Mouse (Mus musculus) heart, postnatal 0 days (tissue): ENCODE measurements around the gene Faiml. TPM values are rescaled to one million over a fixed set of nuclear protein-coding genes. Genes with fewer than 3 reads are reported as not detected.

Source experiments
- ATAC-seq: fragments of 200-750 bp; cut with Nextera tagmentation; 2 replicates; pipeline ENCODE4 v1.8.0; 2017; ENCODE audit warnings: low read depth, moderate number of reproducible peaks, moderate library complexity; ENCODE audit not compliant: insufficient read depth
- DNase-seq: peaks from one replicate; pipeline ENCODE4 v3.0.0-alpha.2; 2016; ENCODE audit warnings: low spot score
- H3K27ac ChIP-seq: fragments of 300-500 bp; sonication (generic); 2 replicates; pipeline ENCODE4 v1.5.1; 2014; ENCODE audit warnings: low read depth, mild to moderate bottlenecking
- H3K27me3 ChIP-seq: fragments of 300-500 bp; sonication (generic); 2 replicates; pipeline ENCODE4 v1.6.1; 2014; ENCODE audit warnings: low read length, mixed read lengths; ENCODE audit not compliant: control insufficient read depth, insufficient read depth
- H3K36me3 ChIP-seq: fragments of 300-500 bp; sonication (generic); replicated peaks from 2 replicates; pipeline ENCODE4 v1.6.1; 2014; ENCODE audit warnings: low read length, mixed read lengths; ENCODE audit not compliant: control insufficient read depth, insufficient read depth
- H3K4me1 ChIP-seq: fragments of 300-500 bp; sonication (generic); 2 replicates; pipeline ENCODE4 v1.6.1; 2014; ENCODE audit warnings: antibody characterized with exemption; ENCODE audit not compliant: control insufficient read depth, insufficient read depth
- H3K4me2 ChIP-seq: fragments of 300-500 bp; sonication (generic); 2 replicates; pipeline ENCODE4 v1.6.1; 2014; ENCODE audit warnings: low read depth, mild to moderate bottlenecking, low read length, moderate library complexity
- H3K4me3 ChIP-seq: fragments of 300-500 bp; sonication (generic); 2 replicates; pipeline ENCODE4 v1.5.1; 2014; ENCODE audit warnings: low read depth, low read length
- H3K9ac ChIP-seq: fragments of 300-500 bp; sonication (generic); replicated peaks from 2 replicates; pipeline ENCODE4 v1.6.1; 2014; ENCODE audit warnings: low read depth, low read length, mixed read lengths
- H3K9me3 ChIP-seq: fragments of 300-500 bp; sonication (generic); replicated peaks from 2 replicates; pipeline ENCODE4 v1.6.1; 2016; ENCODE audit warnings: low read length; ENCODE audit not compliant: control insufficient read depth
- CTCF ChIP-seq: IDR thresholded peaks from 2 replicates; pipeline ENCODE4 v1.5.1; 2016; ENCODE audit warnings: antibody characterized with exemption, control low read depth, low read depth
- EP300 ChIP-seq: IDR thresholded peaks from 2 replicates; pipeline ENCODE4 v1.6.1; 2016; ENCODE audit warnings: antibody characterized with exemption, low read depth
- WGBS: fragments of 180-500 bp; shearing (Covaris S2); extraction: QIAGEN DNeasy Blood & Tissue Kit; methylation state at CpG from one replicate; pipeline ENCODE4 v1.1.7; 2014; 5-methylcytosine and 5-hydroxymethylcytosine counted together
- polyA plus RNA-seq: library from polyadenylated mRNA; unstranded; fragments of >200 nt; fragmentation: Nextera tagmentation; extraction: Ambion mirVana; gene quantifications from 2 replicates; pipeline ENCODE4 v1.2.1, GENCODE M21; 2015
- total RNA-seq: library from RNA; depleted of rRNA; stranded (reverse); fragments of >200 nt; gene quantifications from 2 replicates; pipeline ENCODE4 v1.2.3, GENCODE M21; 2014; ENCODE audit warnings: low replicate concordance; rRNA removed

Faiml gene
- total RNA-seq (not detected in 2 replicates), polyA plus RNA-seq (not detected in 2 replicates)

- no peak within 1 kb of the TSS for H3K4me2 ChIP-seq
- no peaks in the 10 kb centered on the region for H3K36me3 ChIP-seq
- no peak within 1 kb of the TSS for H3K27ac ChIP-seq
- ATAC-seq (no peak), DNase-seq (no peak)
- no peak for TF ChIP-seq CTCF
- no peak for TF ChIP-seq EP300
- no peak within 1 kb of the TSS for H3K4me3 ChIP-seq
- no peak within 1 kb of the TSS for H3K9ac ChIP-seq
- H3K9me3 ChIP-seq: no peaks in the 10 kb centered on the region
- H3K27me3 ChIP-seq: no peaks in the 10 kb centered on the region
- 84% methylated on average over 14 of the region's 14 CpGs for WGBS
- H3K4me1 ChIP-seq: no peaks in the 10 kb centered on the region
Measured at GRCm38 (mm10) chr9:99237139-99237538, at the start of gene Faiml. Gene Faiml (minus strand): TSS chr9:99237239.

GRCm38 (mm10) chr9:99258891-99259290 is 21.9 kb upstream of the Faiml start:
- H3K9me3 ChIP-seq: no peaks in the 10 kb centered on the region
- no peak overlapping the region for H3K4me3 ChIP-seq
- DNase-seq: no peak
- no peaks in the 10 kb centered on the region for H3K4me1 ChIP-seq
- H3K27ac ChIP-seq: no peak overlapping the region
- no peak for TF ChIP-seq CTCF
- H3K36me3 ChIP-seq: peaks cover 38% of the 10 kb centered on the region
- no peaks in the 10 kb centered on the region for H3K27me3 ChIP-seq
- no peak overlapping the region for H3K4me2 ChIP-seq
- no peak for ATAC-seq
- H3K9ac ChIP-seq: no peak overlapping the region
- WGBS: 77% methylated on average over 5 of the region's 5 CpGs

GRCm38 (mm10) chr9:99256821-99257220 is 19.8 kb upstream of the Faiml start:
- DNase-seq: no peak
- TF ChIP-seq CTCF (no peak), EP300 (no peak)
- Histone ChIP-seq H3K9me3 (no peaks in the 10 kb centered on the region), H3K27ac (no peak overlapping the region), H3K36me3 (peaks cover 25% of the 10 kb centered on the region), H3K27me3 (no peaks in the 10 kb centered on the region), H3K4me1 (no peaks in the 10 kb centered on the region), H3K4me2 (no peak overlapping the region), H3K9ac (no peak overlapping the region), H3K4me3 (no peak overlapping the region)
- 91% methylated on average over 3 of the region's 3 CpGs for WGBS
- ATAC-seq: no peak

GRCm38 (mm10) chr9:99256206-99256605 is 19.2 kb upstream of the Faiml start:
- Histone ChIP-seq H3K27ac (no peak overlapping the region), H3K27me3 (no peaks in the 10 kb centered on the region), H3K9me3 (no peaks in the 10 kb centered on the region), H3K4me3 (no peak overlapping the region), H3K36me3 (peaks cover 25% of the 10 kb centered on the region), H3K4me2 (no peak overlapping the region), H3K9ac (no peak overlapping the region), H3K4me1 (no peaks in the 10 kb centered on the region)
- no peak for ATAC-seq
- WGBS: 88% methylated on average over 1 of the region's 1 CpGs
- no peak for DNase-seq
- no peak for TF ChIP-seq EP300
- TF ChIP-seq CTCF: no peak

GRCm38 (mm10) chr9:99253861-99254260 is 16.8 kb upstream of the Faiml start:
- H3K4me2 ChIP-seq: no peak overlapping the region
- peaks cover 25% of the 10 kb centered on the region for H3K36me3 ChIP-seq

GRCm38 (mm10) chr9:99248906-99249305 is 11.9 kb upstream of the Faiml start:
- no peak overlapping the region for H3K4me2 ChIP-seq
- ATAC-seq: no peak
- no peaks in the 10 kb centered on the region for H3K4me1 ChIP-seq
- H3K36me3 ChIP-seq: 0 out of 2 replicates have a peak, but pooled peaks cover 3% of the 10 kb centered on the region
- H3K27me3 ChIP-seq: no peaks in the 10 kb centered on the region
- no peak for DNase-seq
- TF ChIP-seq EP300: no peak
- no peak for TF ChIP-seq CTCF
- no peak overlapping the region for H3K4me3 ChIP-seq
- H3K9ac ChIP-seq: no peak overlapping the region
- no peak overlapping the region for H3K27ac ChIP-seq
- WGBS: 95% methylated on average over 4 of the region's 4 CpGs
- H3K9me3 ChIP-seq: no peaks in the 10 kb centered on the region

More at GRCm38 (mm10) chr9:99253861-99254260, 16.8 kb upstream of the Faiml start:
- WGBS: 91% methylated on average over 10 of the region's 10 CpGs
- no peaks in the 10 kb centered on the region for H3K9me3 ChIP-seq
- no peak overlapping the region for H3K4me3 ChIP-seq
- ATAC-seq: no peak
- TF ChIP-seq EP300 (no peak), CTCF (no peak)
- DNase-seq: no peak
- no peaks in the 10 kb centered on the region for H3K27me3 ChIP-seq
- H3K27ac ChIP-seq: no peak overlapping the region
- no peaks in the 10 kb centered on the region for H3K4me1 ChIP-seq
- H3K9ac ChIP-seq: no peak overlapping the region
